10 mouse cellular contexts compared by ENCODE assay signal in the genomic region with DNA sequence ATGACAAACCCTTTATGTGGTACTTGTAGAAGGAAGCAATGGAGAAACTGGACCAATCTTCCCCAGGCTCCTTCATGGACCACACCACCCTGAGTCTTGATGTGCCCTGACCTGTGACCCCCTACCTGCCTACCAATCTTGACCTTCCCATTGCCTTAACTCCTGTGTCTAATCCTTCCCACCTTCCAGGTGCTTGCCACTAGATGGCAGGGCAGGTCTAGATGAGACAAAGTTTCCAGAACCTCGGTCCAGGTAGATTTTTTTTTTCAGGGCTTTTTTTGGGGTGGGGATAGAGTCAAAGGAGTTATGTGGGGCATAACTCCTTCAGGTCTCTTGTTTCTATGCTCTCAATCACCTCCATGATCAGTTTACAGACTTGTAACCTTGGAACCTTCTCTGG. TPM values are rescaled to one million over a fixed set of nuclear protein-coding genes. Genes with fewer than 3 reads are reported as not detected.
A peak's percentile ranks its signal among the peaks of the same experiment; 100 is the strongest.
DNase-seq lines count a peak whose midpoint lies in the region; ATAC-seq and TF ChIP-seq lines count a peak whose summit lies in the region.
"Had no signal": no experiment of that assay in that cellular context is flagged by ENCODE, and none has a peak within 500 bp of the region (broad histone marks: within the 10 kb centered on the region; RNA-seq: fewer than 3 reads in every experiment).

No protein-coding gene starts in this region.

- no peak overlapping the region for H3K4me3 ChIP-seq in heart, adult 2 months
- H3K4me3 ChIP-seq in heart, embryonic 12.5 days, result no peak overlapping the region
- H3K4me3 ChIP-seq: hindbrain, embryonic 15.5 days; myocyte had no signal

- H3K36me3 ChIP-seq in heart, adult 2 months (ENCODE audit: control insufficient read depth, insufficient read depth, low read length), result no peaks in the 10 kb centered on the region
- no peaks in the 10 kb centered on the region for H3K36me3 ChIP-seq in heart, embryonic 12.5 days
- H3K36me3 ChIP-seq: hindbrain, embryonic 15.5 days had no signal

- H3K27me3 ChIP-seq in heart, adult 2 months (ENCODE audit: control insufficient read depth, insufficient read depth, low read length), result no peaks in the 10 kb centered on the region
- 0 out of 2 replicates have a peak, but pooled peaks cover 5% of the 10 kb centered on the region for H3K27me3 ChIP-seq in heart, embryonic 12.5 days (replicated peaks)
- H3K27me3 ChIP-seq: hindbrain, embryonic 15.5 days had no signal

- H3K4me1 ChIP-seq in heart, adult 2 months (ENCODE audit: control insufficient read depth, insufficient read depth, low read length), result no peaks in the 10 kb centered on the region
- H3K4me1 ChIP-seq in heart, embryonic 12.5 days (replicated peaks), result no peaks in the 10 kb centered on the region
- H3K4me1 ChIP-seq: hindbrain, embryonic 15.5 days had no signal

- H3K27ac ChIP-seq in heart, adult 2 months, result no peak overlapping the region
- H3K27ac ChIP-seq in heart, embryonic 12.5 days (ENCODE audit: poor library complexity, severe bottlenecking), result no peak overlapping the region
- H3K27ac ChIP-seq: hindbrain, embryonic 15.5 days had no signal

- no peak overlapping the region for H3K9ac ChIP-seq in heart, adult 2 months (ENCODE audit: low read depth, low read length)
- no peak overlapping the region for H3K9ac ChIP-seq in heart, embryonic 12.5 days
- H3K9ac ChIP-seq: hindbrain, embryonic 15.5 days had no signal

- TF ChIP-seq POLR2A in heart, adult 2 months (IDR thresholded peaks at IDR 0.05; ENCODE audit: insufficient read depth, low read depth, low read length), result no peak

- intact Hi-C loops in heart, adult 2 months (cut with DNase I), result loop anchor here (1.0 kb wide), 1 partner anchor 267 kb away; no protein-coding TSS in a partner anchor

- TF ChIP-seq CTCF in heart, adult 2 months (IDR thresholded peaks at IDR 0.05), result peak; percentile 80

- ATAC-seq in heart, embryonic 12.5 days (ENCODE audit: insufficient number of reproducible peaks, low FRiP score), result no peak

- DNase-seq in heart, adult 2 months, result peak; percentile 23 to 40
- DNase-seq in urinary bladder, postnatal 25 days (ENCODE audit: low spot score), result peak; percentile 47
- no peak for DNase-seq in urinary bladder, postnatal 4 days (ENCODE audit: low spot score in 2 of 2)
- peak; percentile 37 for DNase-seq in embryo, embryonic 10 days (ENCODE audit: low spot score)
- DNase-seq in layer of hippocampus, postnatal 10 days (ENCODE audit: low spot score in 2 of 2), result peak; percentile 41 to 56
- DNase-seq in retina, postnatal 1 day, result peak; percentile 19
- DNase-seq in ovary, postnatal 36 days (ENCODE audit: low spot score), result no peak

- TF ChIP-seq EP300 in heart, adult 2 months (IDR thresholded peaks at IDR 0.05; ENCODE audit: insufficient read depth, low read depth, low read length), result 0 out of 2 replicates have a peak, but pooled peaks have one; percentile 26

- 12% methylated on average over 1 of the region's 1 CpGs for WGBS in heart, adult 2 months
- WGBS in heart, embryonic 12.5 days, result 14% methylated on average over 1 of the region's 1 CpGs

- H3K9me3 ChIP-seq in heart, embryonic 12.5 days (replicated peaks), result no peaks in the 10 kb centered on the region
- H3K9me3 ChIP-seq: hindbrain, embryonic 15.5 days had no signal

- H3K79me2 ChIP-seq in heart, adult 2 months (replicated peaks; ENCODE audit: control insufficient read depth, insufficient read depth, low read length), result no peaks in the 10 kb centered on the region

- no peak overlapping the region for H3K4me2 ChIP-seq in heart, embryonic 12.5 days
- H3K4me2 ChIP-seq: hindbrain, embryonic 15.5 days had no signal

RNA-seq across cellular contexts. Expression of a gene that starts 44.8 kb away (rescaled TPM):
- total RNA-seq in heart, adult 2 months (2021), result 10 to 100 TPM; 33.6 to 43.3 TPM
- polyA plus RNA-seq in heart, adult 2 months (2012; rRNA removed), result 15.6 and 28.6 TPM in 2 replicates
- 236 and 251 TPM in 2 replicates for polyA plus RNA-seq in heart, embryonic 12.5 days (2016; fragmentation: Nextera tagmentation; extraction: Ambion mirVana)
- total RNA-seq in layer of hippocampus, postnatal 10 days (2021), result 100 to 1,000 TPM in 1 of 2 experiments, 10 to 100 TPM in 1; 98.6 to 105 TPM

Comparison
In these comparisons a context has a peak if more than half of its experiments do, and no peak if none do; other contexts are left out.
1. DNase-seq: peak in heart, adult 2 months (2 of 2), urinary bladder, postnatal 25 days (single experiment), embryo, embryonic 10 days (single experiment), layer of hippocampus, postnatal 10 days (2 of 2) and retina, postnatal 1 day (single experiment); none in urinary bladder, postnatal 4 days (0 of 2) and ovary, postnatal 36 days (single experiment).